Mouse (Mus musculus): ENCODE measurements around the gene Pax6.

The Pax6 gene

DNA sequence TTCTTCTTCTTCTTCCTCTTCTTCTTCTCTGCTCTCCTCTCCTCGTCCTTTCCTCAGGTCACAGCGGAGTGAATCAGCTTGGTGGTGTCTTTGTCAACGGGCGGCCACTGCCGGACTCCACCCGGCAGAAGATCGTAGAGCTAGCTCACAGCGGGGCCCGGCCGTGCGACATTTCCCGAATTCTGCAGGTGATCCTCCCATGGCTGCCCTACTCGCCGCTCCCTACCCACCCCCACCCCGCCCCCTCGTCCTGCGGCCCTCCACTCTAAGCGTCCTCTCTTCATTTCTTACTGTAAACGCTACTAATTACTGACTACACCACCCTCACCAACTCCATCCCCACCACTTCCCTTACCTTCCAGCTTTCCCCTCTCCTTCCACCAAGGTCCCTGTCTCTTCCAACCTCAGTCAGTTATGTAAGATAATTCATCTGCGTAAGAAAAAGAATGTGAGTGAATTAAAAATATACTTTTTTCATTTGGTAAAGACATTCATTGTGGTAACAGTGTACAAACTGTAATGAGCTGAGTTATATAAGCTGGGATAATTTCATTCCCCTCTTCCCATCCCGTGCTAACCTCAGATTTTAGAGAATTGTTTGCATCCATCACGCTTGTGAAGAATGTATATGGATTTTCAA, 15.2 kb downstream of the Pax6 start:
- DNase-seq (ENCODE audit: low spot score in 2 of 2): no peak

DNA sequence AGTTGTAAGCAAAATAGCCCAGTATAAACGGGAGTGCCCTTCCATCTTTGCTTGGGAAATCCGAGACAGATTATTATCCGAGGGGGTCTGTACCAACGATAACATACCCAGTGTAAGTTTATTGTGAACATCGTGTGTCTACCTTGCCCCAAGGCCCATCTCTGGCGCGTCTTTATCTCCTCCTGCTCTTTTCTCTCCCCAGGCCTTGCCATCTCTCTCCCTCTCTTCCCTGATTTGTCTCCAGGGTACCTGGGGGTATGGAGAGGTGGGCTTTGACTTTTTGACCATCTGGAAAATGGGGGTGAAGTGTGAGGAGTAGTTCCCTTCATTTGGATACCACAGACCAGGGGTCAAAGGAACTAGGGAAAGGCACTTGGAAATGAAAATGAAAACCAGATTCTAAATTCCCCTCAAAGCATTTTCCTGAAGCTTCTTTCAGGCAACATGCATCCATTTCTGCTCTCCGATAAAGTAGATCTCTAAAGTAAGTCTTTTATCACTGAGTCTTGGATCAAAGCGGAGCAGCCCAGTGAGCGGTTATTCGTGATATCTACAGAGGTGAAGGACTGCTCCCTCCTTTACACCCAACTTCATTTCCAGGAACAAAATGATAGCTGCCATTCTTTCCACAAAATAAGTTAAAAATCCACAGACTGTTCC, 16.4 kb downstream of the Pax6 start:
- no peak for DNase-seq (ENCODE audit: low spot score in 2 of 2)

DNA sequence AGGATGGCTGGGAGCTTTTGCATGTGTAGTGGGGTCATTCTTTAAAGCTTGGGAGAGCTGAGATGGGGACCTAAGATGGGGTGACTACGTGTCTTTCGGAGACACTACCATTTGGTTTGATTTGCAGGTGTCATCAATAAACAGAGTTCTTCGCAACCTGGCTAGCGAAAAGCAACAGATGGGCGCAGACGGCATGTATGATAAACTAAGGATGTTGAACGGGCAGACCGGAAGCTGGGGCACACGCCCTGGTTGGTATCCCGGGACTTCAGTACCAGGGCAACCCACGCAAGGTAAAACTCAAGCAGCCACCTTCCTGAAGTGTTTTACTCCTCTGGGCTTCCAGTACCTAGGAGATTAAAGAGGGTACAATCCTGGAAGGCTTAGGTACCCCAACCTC, 17.0 kb downstream of the Pax6 start:
- no peak for DNase-seq (ENCODE audit: low spot score in 2 of 2)

DNA sequence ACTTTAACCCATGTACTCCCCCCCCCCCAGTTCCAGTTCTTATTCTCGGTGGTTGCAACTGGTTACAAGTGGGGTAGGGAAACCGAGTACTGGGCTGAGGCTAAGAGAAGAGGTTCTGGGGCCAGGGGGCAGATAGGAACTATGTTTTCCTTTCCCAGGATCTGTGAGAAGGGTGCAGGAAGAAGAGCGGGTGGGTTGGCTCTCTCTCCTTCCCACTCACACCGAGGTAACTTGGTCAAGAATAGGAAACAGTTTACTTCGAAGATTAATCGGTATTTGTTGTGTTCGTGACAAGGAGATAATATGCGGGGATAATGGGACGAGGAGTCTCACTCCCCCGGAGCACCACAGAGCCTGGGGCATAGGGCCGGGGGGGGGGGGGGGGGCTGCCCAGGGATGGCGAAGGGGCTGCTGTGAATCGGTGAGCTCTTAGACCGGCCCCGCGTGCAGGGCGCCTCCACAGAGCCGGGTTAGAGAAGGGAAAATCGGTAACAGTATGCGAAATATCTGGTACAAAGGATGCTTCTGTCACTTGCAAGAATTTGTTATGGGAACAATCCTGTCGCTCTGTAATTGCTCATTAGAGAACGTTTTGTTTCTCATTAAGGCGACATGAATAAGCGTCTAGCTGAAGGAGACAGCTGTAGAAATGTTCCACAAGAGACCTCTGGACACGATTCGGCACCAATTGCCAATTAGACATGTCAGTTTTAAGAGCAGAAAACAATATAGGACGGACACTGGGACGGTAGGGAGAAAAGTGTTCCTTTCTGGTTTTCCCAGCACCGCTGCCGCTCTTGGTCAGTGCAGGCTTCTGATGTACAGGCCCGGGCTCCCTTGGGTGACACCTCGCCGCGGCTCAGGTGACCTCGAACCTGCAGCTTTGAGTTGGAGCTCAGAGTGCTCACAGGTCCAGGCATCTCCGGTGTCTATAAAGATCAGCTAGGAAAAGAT, 17.9 kb downstream of the Pax6 start:
- DNase-seq (ENCODE audit: low spot score in 2 of 2): no peak

DNA sequence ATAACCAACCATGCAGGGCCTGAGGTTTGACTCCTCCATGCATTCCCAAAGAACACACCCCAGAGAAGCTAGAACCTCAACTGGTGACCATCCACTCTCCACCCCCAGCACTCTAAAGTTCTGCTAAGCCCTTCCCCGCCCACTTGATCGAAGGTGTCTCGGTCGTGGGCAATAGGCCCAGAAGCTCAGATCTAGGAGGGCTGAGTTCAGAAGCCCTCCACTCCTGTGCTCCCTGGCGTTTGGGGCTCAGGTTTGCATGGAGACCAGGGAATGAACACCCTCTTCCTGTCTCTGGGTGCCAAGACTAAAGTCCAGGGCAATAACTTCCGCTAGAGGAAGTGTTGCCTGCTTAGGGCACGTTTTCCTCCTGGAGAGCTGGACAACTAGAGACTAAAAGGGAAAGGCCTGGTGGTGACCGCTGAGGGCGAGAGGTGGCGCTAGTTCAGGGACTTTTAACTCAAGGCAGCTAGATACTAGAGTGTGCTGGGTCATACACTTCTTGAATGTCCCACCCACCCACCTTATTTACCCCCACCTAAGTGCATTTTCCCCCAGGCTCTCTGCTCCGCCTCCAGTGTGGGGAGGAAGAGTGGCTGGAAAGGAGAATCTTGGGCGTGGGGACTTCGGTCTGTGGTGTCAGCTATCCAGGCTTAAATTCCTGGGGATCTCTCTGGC, 18.8 kb downstream of the Pax6 start:
- no peak for DNase-seq (ENCODE audit: low spot score in 2 of 2)

DNA sequence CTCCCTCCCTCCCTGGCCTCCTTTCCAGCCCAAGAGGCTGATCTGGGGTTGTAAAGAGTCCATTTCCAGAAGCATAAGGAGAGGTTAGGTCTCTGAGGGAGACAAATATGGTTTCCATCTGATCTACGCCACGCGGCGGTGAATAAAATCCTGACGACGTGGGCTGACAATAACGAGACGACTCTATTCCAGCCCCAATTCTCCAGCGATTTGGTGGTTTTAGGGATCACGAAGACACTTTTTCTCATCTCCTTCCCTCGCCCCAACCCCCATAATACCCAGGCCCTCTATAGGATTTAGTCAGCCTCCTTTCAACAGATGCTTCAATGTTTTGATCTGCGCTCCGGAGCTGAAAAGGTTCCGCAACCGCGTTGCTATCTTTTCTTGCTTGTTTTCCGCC, 19.3 kb downstream of the Pax6 start:
- DNase-seq (ENCODE audit: low spot score in 2 of 2): no peak

DNA sequence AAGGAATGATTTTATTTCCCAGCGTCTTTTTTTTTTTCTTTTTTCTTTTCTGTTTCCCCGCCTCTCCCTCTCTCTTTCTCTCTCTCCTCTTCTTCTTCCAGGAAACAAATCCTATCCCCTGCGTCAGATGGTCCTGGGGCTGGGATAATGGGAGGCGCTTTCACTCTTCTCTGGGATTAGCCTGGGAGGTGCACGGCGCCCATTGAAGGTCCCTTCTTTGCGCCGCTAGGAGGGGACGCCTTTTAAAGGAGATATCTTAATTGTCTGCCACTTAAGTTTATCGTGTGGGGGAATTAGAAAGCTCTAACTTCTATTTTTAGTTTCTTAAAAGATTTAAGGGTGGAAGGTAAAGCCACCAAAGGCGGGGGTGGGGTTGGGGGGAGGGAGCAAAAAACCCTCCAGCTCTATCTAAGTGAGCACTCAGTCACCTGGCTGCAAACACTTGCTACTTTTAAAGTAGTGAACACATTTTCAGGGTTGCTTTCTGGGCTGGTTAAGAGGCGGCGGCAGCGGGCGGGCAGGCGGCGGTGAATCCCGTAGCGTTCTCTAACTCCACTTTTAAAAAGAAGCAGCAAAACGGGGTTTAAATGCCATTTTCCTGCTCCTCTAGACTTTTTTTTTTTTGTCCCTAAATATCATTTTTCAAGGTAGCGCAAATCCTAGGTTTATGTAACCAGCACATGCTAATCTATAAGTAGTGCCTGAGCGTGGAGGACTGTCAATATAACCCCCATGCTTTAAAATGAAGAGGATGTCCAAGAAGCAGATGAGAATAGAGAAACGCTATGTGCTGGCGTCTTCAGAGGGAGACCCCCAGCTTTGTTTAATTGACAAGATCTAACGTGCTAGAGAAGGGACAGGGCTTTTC, 20.0 kb downstream of the Pax6 start:
- no peak for DNase-seq (ENCODE audit: low spot score in 2 of 2)

DNA sequence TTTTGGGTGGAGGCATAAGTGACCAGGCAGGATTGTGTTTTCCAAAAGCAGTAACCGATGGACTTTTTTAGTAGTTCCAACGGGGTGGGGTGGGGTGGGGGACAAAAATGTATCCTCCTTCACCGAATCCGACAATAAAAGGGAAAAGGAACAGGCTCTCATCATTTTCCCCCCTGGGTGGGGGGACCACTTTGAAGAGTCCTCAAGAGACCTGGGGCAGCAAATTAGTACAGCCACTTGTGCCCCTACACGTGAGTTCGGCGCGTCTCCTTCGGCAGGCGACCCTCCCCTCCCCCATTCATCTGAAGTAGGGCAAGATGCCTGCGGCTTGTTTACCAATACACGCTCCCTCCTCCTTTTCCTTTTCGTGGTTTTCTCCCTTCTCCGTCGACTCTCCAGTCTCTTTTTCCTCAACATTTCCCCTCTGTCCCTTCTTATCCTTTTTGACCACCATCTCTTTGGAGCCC, 20.6 kb downstream of the Pax6 start:
- no peak for DNase-seq (ENCODE audit: low spot score in 2 of 2)

DNA sequence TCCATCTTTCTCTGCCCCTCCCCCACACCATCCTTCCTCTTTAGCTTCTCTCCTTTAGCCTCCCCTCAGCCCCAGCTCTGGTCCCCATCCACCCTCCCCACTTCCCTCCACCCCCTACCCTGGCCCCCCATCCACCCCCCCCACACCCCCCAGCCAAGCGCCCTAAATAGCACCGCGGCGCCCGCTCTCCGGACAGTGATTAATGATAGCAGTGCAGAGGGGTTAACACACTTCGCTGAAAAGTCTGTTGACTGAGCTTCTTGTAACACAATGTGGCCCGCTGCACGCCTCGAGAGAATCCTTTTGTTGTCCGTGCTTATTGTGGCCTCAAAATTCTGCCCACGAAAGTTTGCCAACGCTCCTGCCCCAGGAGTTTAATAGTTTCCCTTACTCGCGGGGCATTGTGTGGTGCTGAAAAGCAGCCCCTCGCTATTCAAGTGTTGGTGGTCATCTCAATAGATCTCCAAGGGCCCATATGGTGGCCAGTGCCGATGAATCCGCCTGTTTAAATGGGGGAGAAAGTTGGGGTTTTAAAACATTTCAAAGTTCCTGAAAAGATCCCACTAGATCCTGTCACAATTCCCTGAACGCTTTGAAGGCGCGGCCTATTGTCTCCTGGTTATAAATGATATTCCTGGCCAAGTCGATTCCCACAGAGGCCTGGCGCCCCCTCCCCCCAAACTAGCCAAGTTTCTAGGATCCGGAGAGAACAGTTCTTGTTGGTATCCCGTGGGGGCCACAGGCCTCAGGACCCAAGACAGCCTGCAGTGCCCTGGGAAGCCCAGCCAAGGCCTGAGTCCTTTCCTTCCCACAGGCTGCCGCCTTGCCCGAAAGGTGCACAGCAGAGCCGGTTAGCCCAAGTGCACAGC, 21.3 kb downstream of the Pax6 start:
- DNase-seq (ENCODE audit: low spot score in 2 of 2): no peak

DNA sequence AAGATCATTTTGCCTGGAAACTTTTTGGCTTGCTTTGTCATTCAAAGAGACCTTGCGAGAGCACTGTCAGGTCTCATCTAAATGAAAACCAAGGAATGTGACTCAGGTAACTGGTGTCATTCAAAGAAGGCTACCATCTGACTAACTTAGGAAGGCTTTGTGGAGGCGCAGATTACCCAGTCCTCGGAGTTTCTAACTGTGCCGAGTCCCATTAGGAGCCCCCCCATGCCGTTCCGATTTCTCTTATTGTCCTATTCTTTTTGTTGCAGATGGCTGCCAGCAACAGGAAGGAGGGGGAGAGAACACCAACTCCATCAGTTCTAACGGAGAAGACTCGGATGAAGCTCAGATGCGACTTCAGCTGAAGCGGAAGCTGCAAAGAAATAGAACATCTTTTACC, 22.6 kb downstream of the Pax6 start:
- no peak for DNase-seq (ENCODE audit: low spot score in 2 of 2)

DNA sequence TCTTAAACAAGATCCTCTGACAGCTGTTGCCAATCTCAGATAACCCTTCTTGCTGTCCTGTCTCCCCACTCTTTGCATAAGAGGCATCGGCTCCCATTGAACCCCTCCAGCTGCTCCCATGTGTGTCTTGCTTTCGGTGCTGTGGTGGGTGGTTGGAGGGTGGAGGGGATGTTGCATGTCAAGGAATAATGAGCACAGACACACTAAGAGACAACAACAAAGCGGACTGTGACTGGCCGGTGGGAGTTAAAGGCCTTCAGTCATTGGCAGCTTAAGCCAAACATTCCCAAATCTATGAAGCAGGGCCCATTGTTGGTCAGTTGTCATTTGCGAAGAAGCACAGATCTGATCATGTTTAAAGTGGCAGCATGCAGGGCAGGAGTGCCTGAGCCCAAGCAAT, 29.0 kb downstream of the Pax6 start:
- no peak for DNase-seq (ENCODE audit: low spot score in 2 of 2)

DNA sequence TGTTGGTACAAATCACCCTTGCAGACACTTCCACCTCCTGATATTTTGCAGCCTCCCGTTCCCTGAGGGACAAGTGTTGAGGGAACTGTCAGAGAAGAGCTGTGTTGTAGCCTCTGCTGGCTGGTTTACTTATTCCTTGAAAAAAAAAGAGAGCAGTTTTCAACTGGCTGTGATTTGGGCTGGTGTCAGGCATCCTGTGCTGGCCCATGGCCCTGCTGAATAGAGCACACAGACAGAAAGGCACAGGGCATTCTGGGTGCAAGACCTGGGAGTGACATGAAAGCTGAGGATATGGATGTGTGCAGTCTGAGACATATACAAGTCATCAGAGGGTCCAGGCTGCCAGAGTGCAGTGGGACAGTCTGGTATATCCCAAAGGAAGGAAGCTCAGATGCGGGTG, 29.9 kb downstream of the Pax6 start:
- DNase-seq (ENCODE audit: low spot score in 2 of 2): no peak

DNA sequence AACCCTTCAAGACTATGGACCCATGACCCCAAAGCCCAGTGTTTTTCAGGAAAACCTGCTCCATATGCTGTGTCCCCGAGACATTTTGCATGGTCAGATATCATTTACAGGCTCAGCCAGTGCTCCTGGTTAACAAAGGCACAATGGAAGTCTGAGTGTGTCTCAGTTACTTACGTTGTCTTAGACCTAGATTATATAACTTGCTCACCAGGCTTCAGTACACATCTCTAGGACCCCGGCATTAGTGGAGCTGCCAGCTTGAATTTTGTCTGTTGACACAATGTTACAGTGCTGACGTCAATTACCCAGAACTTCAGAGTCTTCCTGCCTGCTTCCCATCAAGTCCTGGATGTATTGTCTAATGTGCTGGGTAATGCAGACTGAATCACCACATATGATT, 33.1 kb downstream of the Pax6 start:
- DNase-seq (ENCODE audit: low spot score in 2 of 2): no peak

DNA sequence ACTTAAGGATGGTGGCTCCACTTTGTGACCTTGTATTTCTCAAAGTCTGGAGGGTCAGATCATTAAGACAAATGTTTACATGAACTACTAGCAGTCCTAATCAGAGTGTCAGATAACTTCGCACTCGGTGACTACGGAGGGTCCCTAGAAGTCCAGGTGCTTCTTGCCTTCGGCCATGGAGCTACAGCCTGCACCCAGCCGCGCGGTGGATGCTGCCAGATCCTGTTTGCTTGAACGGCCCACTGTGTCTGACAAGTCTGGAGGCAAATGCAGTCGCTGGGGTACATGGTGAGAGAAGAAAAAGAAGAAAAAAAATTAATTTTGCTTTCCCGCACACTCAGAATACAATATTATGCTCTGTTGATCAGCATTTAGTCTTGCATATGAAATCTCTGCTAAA, 33.9 kb downstream of the Pax6 start:
- no peak for DNase-seq (ENCODE audit: low spot score in 2 of 2)

DNA sequence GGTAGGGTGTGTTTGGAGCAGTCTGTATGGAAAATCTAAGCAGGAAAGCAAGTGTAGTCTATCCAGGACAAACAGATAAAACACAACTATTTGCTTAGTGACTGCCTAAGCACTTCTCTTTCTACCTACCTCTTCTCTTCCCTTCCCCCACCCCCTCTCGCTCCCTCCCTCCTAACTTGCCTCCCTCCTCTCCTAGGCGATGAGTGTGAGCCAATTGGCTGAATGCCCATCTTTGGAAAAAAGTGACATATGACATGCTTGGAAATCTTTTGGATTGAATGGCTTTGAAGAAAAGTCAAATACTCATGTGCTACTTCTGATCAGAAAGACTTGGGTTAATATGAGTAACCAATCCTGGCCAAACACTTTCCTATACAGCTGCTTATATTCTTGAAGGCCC, 36.6 kb downstream of the Pax6 start:
- DNase-seq (ENCODE audit: low spot score in 2 of 2): no peak

DNA sequence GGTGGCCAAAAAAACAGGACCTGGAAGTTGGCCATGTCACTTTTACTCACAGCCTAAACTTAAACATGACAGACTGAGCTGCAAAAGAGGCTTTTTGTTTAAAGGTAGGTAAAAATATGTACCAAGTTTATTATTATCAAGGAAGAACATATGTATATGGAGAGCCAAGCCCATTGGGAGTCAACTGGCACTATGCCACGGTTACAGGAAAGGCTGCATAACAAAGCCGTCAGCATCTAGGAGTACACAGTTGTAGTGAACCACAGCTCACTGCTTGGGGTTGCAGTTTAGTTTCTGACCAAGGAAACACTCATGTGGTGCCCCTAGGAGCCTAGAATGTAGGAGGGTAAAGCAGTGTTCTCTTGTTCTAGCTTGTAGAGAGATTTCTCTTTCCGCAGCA, 40.4 kb downstream of the Pax6 start:
- DNase-seq (ENCODE audit: low spot score in 2 of 2): no peak

DNA sequence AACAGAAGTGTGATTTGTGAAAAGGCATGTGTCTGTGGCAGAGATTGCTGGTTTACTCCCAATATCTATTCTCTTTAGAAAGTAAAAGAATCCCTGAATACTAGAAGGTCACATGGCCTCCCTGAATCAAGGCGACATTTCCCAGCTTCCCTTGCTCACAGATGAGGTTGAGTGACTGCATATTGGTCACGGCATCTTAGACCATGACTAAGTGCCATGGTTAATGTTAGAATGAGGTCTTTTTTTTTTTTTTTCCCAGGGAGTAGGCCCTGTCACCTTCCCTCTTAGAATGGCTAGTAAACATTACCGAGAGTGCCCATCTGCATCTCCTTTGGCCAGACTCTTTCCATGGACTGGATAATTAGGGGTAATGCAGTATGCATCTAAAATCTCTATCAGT, 41.8 kb downstream of the Pax6 start:
- DNase-seq (ENCODE audit: low spot score in 2 of 2): no peak

DNA sequence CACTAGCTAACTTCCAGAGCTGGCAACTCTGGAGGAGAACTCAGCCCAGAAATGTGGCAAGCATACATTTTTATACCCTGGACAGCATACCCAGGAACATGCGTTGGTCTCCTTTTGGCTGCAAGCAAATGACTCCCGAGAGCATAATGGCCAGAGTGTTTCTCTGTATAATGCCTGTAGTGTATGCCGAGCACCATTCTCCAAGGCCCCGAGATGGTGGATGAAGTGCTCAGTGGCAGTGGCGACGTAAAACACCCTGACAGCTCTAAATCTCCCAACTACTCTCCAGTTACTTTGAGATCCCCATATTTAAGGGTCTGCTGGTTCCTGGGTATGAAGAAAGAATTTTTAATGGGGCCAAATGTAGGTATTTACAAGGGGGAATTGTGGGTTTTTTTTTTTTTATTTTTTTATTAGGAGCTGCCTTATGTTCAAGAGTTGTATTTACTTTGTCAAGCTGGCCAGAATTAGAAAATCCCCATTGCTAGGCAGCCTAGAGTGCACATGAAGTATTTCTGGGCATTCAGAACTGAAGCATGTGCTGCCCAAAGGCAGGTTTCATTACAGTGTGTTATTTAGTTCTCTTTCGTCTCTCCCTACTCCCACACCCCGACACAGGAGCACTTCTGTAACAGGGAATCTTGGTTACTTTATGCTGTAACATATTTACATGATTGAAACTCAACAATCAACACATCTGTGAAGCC, 46.9 kb downstream of the Pax6 start:
- no peak for DNase-seq (ENCODE audit: low spot score in 2 of 2)

DNA sequence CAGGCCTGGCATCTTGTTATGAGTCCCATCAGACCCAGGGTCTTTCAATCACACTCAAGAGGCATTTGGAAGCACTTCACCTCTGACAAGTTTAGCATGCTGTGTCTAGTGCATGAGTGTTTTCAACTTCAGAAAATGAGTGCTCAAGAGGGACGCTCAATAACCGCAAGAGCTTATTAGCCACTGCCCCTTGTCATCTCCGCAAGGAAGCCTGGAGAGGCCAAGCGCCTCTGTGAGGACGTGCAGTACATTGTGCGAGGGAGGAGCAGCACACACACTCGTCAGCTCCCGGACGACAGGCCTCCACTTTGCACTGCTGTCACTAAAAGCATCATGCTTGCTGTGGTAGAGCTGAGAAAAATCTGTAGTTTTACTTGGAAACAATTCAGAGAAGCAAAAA, 58.0 kb downstream of the Pax6 start:
- DNase-seq (ENCODE audit: low spot score in 2 of 2): no peak

DNA sequence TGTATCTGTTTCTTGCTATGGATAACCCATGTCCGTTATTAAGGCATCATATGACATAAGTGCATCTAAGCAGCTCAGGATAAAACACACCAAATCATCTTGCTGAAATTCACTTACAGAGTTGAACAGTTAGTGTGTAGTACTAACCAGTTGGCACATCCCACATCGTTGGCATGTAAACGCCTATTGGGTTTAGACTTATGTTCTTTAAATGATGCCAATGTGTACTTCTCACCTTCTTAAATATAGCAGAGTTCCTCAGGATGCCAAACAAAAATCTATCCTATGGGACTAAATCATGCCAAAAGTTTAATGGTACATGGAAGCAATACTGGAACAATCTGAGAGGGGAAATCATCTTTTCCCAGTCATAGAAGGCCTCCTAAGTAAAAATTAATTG, 62.0 kb downstream of the Pax6 start:
- DNase-seq (ENCODE audit: low spot score in 2 of 2): no peak
